Mouse (Mus musculus): ENCODE results near the gene Hist1h1e.
"Not testable (repeated sequence)": the region's sequence is repeated elsewhere in the genome, so short reads cannot be mapped to it uniquely, and the experiment has no call there.

Hist1h1e gene

GRCm38 (mm10) chr13:23591206-23591605, 31.2 kb downstream of the Hist1h1e start:
- no peak for DNase-seq

- DNase-seq, result no peak
Measured at GRCm38 (mm10) chr13:23586940-23587225, 35.5 kb downstream of the Hist1h1e start.

- DNase-seq, result peak in 1 of 2 experiments; percentile 23
Measured at GRCm38 (mm10) chr13:23586099-23586939, 36.0 kb downstream of the Hist1h1e start.

DNA sequence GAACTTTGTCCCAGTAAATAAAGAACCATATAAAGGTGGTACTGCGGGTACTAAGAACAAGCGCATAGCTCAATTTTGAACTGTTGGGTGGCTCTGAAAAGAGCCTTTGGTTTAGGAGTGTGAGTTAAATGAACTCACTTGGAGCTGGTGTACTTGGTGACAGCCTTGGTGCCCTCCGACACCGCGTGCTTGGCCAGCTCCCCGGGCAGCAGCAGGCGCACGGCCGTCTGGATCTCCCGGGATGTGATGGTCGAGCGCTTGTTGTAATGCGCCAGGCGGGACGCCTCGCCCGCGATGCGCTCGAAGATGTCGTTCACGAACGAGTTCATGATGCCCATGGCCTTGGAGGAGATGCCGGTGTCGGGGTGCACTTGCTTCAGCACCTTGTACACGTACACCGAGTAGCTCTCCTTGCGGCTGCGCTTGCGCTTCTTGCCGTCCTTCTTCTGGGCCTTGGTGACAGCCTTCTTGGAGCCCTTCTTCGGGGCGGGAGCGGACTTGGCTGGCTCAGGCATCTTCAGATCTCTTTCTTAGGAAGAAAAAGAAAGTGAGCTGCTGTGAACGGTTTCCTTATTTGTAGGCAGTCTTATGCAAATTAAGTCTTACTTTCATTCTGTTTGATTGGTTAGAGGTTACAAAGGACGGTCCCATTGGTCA, 36.8 kb downstream of the Hist1h1e start:
- DNase-seq, result peak; percentile 68 to 78

DNA sequence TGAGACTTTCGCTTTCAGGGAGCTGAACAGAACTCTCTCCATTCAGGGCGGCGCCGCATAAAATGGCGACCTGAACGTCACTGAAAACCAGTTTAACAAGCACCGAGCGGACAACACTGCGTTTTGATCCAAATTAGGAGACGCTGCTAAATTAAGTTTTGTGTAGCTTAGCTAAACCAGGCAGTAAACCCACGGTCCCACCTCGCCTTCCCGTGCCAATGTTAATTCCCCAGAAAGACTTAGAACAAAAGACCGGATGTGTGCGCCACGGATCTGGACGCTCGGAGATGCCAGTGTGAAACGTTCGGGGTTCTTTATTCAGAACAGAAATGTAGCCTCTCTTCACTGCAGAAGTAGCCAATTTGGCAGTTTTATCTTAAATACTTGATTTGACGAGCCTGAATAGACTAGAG, 37.3 kb downstream of the Hist1h1e start:
- peak; percentile 63 to 72 for DNase-seq

- no peak for DNase-seq
Measured at GRCm38 (mm10) chr13:23584331-23584730, 38.0 kb downstream of the Hist1h1e start.

DNA sequence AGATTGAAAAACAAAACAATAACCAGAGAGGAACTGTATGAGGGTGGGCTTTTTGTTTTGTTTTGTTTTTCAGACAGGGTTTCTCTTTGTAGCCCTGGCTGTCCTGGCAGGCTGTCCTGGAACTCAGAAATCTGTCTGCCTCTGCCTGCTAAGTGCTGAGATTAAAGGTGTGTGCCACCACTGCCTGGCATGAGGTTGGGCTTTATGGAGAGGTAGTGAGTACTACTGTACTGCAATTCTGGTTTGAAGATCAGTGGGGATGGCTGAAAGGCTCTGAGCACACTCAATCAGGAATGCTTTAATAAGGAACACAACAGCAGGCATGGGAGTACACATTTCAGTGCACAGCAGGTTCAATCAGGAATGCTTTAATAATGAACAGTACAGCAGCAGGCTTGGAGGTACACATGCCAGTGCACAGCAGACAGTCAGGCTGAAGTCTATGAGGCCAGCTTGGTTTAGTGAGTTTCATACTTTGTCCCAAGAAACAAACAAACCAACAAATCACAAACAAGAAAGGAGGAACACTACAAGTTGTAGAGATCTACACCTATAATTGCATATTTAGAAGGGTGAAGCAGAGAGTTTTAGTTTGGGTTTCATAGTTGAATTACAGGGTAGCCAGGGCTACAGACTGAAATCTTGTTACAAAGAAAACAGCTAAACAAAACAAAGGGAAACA, 38.8 kb downstream of the Hist1h1e start:
- DNase-seq, result no peak

DNA sequence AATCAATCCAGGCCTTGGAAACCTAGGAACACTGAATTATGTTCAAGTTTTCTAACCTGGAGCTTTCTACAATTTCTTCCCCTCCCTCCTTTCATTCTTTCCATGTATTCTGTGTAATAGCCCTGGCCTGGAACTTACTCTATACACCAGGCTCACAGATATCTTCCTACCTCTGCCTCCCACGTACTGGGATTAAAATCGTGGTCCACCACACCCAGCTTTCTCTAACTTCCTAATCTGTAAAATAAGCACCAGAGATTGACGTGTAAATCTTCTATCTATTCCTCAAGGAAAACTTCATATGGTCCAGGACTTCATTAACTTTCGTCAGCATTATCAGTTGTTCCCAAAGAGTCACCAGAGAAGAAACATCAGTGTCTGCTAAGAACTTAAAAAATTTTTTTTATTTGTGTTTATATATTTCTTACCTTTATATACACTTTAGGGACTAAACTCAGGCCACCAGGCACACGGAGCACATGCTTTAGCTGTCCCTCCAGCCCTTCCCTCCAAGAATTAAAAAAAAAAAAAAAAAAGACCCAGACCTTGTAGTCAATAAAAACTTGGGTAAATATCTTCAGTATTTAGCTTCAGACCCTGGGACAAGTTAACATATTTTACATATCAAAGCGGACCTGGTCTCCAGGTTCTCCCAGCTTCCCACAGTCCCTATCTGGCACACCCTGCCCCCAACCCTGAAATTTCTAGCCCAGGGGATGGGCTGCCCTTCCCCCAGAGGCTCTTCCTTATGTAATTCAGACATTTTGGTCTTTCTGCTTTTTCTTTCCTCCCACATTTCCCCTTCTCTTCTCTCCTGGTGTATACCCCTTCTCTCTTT, 39.9 kb downstream of the Hist1h1e start:
- DNase-seq, result no peak

GRCm38 (mm10) chr13:23581408-23582218, 40.7 kb downstream of the Hist1h1e start, which contains the start of gene Hist1h4d:
Gene Hist1h4d, plus strand, starts transcription at chr13:23581598.
- peak; percentile 98 to 99 for DNase-seq

GRCm38 (mm10) chr13:23577835-23578234, 44.5 kb downstream of the Hist1h1e start:
- DNase-seq, result no peak

DNA sequence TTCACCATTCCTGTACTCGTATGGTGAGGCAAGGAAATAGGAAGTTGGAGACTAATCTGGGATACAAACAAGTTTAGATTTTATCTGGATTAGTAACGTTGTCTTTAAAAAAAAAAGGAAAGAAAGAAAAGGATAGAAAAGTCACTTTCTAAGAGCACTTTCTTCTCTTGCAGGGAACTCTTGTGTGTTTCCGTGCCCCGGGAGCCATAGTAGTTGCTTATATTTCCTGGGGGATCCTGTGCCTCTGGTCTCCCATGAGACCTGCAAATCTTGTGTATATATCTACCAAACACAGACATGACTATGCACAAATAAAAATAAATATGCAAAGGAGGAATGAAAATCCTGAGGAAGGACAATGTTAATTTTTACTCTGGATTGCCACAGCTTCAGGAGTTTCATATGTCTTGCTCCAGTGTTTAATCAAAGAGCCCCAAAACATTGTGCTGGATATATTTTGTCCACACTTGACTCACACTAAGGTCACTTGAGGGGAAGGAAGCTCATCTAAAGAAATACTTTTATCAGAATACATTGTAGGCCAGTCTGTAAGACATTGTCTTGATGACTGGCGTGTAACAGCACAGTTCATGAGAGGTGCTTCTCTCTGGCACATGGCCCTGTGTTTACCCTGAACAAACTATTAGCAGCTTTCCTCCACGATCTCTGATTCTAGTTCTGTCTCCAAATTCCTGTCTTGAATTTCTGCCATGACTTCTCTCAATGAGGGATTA, 45.3 kb downstream of the Hist1h1e start:
- no peak for DNase-seq

DNA sequence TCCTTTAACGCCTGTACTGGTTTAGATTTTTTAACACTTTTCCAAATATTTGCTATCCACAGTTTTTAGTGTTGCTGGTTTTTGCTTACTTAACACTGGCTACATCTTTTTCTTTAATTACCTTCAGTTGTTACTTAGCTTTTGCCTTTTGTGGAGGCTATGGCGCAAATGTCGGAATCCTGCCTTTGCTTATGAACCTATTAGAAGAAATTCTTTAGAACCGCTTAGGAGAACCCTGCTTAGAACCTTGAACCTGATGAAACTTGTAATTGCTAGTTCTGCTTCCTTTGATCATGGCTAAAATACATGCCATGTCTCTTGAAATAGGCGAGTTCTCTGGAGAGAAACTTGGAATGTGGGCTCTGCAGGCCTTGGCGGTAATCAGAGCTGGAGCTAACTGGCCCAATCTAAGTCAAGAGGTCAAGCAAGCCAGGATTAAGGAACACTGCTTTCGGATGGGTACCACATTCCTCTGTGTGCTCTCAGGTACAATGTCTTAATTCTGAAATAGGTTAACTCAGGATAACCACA, 45.9 kb downstream of the Hist1h1e start:
- no peak for DNase-seq

DNA sequence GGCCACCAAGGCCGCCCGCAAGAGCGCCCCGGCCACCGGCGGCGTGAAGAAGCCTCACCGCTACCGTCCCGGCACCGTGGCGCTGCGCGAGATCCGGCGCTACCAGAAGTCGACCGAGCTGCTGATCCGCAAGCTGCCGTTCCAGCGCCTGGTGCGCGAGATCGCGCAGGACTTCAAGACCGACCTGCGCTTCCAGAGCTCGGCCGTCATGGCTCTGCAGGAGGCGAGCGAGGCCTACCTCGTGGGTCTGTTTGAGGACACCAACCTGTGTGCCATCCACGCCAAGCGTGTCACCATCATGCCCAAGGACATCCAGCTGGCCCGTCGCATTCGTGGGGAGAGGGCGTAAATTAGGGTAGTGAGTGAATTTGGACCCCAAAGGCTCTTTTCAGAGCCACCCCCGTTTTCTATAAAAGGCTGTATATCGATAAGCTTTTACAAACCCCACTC, 46.5 kb downstream of the Hist1h1e start:
- DNase-seq, result not testable (repeated sequence)

- DNase-seq, result peak; percentile 61 to 71
Measured at GRCm38 (mm10) chr13:23575271-23575851, 47.0 kb downstream of the Hist1h1e start, which contains the start of gene Hist1h3d. Gene Hist1h3d, plus strand, starts transcription at chr13:23575763.

- DNase-seq, result not testable (repeated sequence)
Measured at GRCm38 (mm10) chr13:23574546-23575170, 47.7 kb downstream of the Hist1h1e start.

GRCm38 (mm10) chr13:23573898-23574524, 48.3 kb downstream of the Hist1h1e start, which contains the start of the genes Hist1h2bf and Hist1h2ad:
Gene Hist1h2bf, minus strand, starts transcription at chr13:23574196.
Gene Hist1h2ad, plus strand, starts transcription at chr13:23574381.
- DNase-seq, result peak; percentile 92 to 93

DNA sequence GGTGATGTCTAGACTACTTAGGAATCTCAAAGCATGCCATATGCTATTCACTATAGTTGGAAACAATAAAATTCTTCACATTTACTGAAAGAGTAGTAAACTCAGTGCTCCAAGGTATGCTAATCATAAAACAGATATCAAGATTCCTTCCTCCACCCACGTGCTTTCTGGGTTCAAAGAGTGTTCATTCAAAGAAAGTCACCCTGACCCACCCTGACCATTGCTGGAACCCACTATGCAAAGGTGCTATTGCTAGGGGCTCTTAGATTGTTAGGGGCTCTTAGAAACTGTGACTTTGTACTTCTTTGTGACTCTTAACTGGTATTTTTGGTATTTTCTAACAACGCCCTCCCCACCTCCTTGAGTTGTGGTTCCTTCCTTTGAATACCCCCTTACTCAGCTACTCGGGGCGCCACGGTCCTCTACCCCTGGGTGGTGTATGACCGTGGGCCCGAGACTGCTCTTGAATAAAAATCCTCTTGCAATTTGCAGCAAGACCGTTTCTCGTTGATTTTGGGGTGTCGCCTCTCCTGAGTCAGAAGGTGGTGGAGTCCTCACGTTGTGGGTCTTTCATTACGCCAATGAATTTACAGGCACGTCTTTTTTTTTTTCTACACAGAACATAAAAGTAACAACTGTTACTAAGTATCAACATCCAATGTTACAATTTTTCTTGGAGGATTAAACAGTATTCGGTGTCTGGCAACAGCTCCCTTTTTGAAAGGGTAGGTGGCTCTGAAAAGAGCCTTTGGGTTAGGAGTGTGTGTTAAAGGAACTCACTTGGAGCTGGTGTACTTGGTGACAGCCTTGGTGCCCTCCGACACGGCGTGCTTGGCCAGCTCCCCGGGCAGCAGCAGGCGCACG, 49.1 kb downstream of the Hist1h1e start:
- not testable (repeated sequence) for DNase-seq
